Mouse (Mus musculus) C2C12 (cell line): ENCODE measurements around the gene Plxna2.

ENCODE experiments used
- CEBPB ChIP-seq: IDR thresholded peaks from one replicate; pipeline ENCODE4 v1.6.1; 2011; ENCODE audit warnings: low read depth, mild to moderate bottlenecking, control low read depth, moderate library complexity
- CTCF ChIP-seq: IDR thresholded peaks from one replicate; pipeline ENCODE4 v1.5.1; 2011; ENCODE audit not compliant: control insufficient read depth, insufficient read depth, insufficient read length
- MAX ChIP-seq: IDR thresholded peaks from one replicate; pipeline ENCODE4 v1.6.1; 2011; ENCODE audit warnings: mild to moderate bottlenecking, control low read depth
- USF1 ChIP-seq: IDR thresholded peaks from one replicate; pipeline ENCODE4 v1.6.1; 2011; ENCODE audit warnings: low read depth, mild to moderate bottlenecking, control low read depth, moderate library complexity

DNA sequence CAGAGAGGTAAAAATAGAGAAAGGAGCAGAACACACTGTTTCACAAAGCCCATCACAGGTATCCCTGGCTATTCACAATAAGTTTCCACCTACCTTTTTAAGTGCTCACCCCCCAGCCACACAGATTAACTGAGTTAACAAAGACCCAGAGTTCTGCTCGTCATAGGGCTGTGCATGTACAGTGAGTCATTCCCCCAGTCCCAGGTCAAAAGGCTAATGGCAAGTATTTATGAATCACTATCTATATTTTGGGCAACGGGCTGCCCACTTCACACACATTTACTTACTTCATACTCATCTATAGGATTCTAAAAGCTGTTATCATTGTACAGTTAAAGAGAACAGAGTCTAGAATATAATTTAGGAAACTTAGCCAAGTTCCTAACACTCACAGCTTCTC, 70.1 kb downstream of the Plxna2 start:
- TF ChIP-seq CTCF (no peak), MAX (no peak), CEBPB (no peak), USF1 (no peak)
